Mouse (Mus musculus): ENCODE measurements around the gene Ccdc92b.
A peak's percentile ranks its signal among the peaks of the same experiment; 100 is the strongest.
"Not testable (repeated sequence)": the region's sequence is repeated elsewhere in the genome, so short reads cannot be mapped to it uniquely, and the experiment has no call there.

The Ccdc92b gene

DNA sequence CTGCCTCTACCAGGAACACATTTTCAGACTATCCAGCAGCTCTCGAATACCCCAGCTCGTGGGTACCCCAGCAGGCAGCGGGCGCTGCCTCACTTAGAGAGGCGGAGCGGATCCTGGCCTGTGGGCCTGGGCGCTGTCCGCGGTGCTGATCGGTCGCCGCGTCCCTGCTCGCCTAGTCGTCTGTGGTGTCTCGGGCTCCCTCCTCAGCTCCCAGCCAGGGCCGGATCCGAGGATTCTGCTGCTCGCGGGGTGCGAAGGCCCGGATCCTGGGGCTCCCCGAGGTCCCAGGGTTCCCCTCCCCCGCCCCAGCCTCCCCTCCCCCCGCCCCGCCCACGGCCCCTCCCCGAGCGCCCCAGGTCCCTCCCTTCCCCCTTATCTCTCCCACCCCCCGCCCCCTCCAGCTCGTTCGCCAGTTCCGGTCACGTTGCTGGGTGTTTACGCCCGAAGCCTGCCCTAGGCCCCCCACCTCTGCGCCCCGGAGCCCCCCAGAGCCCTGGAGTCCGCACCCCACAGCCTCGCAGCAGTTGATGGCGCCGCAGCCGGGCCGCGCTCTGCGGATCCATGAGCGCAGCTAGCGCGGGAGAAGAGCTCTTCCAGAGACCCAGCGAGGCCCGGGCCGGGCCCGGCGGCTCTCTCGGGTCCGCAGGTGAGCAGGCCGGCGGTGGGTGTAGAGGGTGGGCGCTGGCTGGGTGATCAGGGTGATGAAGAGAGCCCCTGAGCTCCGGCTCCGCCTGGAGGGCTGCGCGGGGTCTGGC is at the start of gene Ccdc92b:
Gene Ccdc92b (plus strand): TSS at position 405 of the 755 bp plus-strand sequence.
- peak; percentile 63 for DNase-seq (ENCODE audit: low read depth, low spot score)

DNA sequence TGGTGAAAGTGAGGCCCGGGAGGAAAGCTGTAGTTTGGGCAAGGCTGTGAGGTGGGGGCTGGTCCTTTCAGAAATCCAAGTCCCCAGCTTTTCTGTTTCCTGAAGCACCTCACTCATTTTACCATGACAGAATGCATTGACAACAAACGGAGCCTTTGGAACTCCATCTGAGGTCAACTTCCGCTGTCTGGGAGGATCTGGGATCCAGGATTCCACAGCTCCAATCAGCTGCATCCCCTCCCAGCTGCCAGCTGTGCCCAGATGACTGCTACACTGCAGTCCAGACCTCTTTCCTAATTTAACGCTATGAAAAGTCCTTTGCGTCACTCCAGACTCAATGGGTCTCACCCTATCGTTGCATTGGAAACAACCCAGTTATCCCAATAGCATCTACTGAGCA is 49.7 kb upstream of the Ccdc92b start:
- DNase-seq (ENCODE audit: low read depth, low spot score): no peak

DNA sequence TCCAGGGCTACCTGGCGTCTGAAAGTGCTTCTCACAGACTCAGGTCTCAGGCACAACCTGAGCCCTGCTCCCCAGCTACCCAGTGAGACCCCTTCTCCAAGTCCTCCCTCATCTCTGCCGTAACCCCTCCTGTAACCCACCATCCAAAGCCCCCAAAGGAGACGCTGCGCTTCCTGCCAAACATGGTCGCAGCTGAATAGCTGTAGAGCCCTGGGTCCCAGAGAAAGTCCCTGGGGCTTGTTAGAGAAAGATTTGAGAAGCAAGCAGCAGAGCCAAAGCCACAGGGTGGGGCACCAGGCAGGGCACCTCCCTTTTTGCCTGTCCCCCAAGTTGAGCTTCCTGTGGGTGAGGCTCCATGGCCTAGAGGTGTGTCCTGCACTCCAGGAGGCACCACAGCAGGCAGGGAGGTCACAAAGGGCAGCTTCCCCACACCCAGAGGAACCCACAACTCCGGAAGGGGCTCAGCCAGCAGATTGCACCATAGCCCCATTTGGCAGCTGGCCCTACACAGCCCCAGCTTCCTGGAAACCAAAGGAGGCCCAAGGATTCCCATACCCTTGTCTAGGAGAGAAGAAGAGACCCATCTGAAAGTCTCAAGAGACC is 46.8 kb upstream of the Ccdc92b start:
- peak; percentile 53 for DNase-seq (ENCODE audit: low read depth, low spot score)

DNA sequence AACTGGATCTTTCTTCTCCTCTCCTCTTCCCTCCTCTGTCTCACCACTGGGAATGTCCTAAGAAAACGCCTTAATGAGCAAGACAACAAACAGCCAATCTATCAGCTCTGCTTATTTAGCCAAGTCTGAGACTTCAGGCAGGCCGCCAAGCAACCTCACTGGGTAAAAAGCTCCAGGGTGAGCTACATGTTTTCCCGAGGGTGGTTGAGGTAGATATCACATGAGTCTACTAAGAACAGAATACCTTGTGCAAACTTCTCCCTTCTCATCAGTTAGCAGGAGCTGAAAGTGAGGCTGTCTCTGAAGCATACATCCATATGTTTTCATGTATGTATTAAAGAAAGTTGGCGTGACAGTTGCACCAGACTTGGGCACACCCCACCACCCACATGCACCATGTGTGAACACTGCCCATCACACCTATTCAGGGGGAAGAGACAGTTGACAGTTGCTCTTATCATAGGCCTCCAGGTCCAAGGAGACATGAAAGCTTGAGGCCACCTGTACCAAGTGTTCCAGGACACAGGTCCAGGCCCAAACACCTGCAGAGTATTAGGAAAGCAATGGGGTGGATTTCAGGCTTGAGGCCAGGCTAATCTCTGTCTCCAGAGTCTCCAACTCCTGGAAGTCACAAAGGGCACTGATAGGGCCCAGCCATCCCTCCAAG is 44.5 kb upstream of the Ccdc92b start:
- no peak for DNase-seq (ENCODE audit: low read depth, low spot score)

DNA sequence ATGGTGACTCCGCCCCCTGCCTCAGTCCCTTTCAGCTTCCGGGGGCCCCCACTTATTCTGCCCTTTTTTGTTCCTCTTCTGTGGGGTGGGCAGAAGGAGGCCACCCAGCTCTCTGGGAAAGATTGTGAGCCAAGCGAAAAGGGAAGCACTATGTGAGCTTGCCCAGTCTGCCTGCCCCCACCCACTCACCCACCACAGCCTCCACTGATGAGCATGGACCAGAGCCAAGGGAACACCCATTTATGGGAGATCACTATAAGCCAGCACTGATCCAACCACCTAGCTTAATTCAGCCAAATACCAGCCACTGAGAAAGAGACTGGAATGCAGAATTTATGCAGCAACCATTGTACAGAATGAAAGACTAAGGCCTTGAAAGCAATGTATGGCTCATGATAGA is 43.5 kb upstream of the Ccdc92b start:
- no peak for DNase-seq (ENCODE audit: low read depth, low spot score)

DNA sequence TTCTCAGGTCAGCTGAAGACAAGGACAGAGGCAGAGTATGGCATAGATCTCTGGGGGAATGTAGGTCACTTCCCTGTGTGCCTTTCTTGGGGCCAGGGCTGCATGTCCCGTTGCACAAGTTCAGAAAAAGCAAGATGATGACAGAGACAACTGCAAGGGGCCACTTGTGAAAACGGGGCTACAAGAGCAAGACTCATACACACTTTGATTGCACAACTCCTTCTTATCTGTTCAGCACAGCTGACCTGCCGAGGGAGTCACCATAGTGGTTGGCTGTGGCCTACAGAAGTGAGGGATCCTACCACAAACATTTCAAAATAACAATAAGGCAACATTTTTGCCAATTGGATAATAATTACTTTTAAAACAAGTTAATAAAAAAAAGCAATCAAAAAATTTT is 42.3 kb upstream of the Ccdc92b start:
- DNase-seq (ENCODE audit: low read depth, low spot score): peak; percentile 62

DNA sequence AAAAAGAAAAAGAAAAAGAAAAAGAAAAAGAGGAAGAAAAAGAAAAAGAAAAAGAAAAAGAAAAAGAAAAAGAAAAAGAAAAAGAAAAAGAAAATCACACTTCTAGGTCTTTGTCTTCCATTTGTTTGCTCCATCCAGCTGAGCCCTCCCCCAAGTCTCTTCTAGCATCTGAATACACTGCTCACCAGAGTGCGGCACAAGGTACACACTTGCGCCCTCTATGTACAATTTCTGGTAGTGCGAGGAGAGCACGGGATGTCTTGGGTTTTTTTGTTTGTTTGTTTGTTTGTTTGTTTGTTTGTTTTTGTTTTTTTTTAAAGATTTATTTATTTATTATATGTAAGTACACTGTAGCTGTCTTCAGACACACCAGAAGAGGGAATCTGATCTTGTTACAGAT is 38.1 kb upstream of the Ccdc92b start:
- not testable (repeated sequence) for DNase-seq (ENCODE audit: low read depth, low spot score)

DNA sequence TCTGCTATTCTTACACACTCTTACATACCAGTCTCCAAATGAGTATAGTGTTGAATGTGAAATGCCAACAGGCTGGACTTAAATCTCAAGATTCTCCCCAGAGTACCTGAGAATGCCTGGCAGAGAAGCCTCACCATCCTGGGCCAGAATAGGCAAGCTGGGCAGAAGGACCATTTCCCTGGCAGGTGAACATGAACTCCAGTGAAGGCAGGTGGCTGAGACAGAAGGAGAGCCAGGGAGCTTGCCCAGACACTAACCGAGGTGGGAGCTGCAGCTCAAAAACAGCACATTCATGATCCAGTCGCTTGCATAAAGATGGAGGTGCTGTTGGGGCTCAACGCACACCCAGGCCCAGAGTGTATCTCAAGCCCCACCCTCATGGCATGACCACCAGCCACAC is 36.9 kb upstream of the Ccdc92b start:
- no peak for DNase-seq (ENCODE audit: low read depth, low spot score)

DNA sequence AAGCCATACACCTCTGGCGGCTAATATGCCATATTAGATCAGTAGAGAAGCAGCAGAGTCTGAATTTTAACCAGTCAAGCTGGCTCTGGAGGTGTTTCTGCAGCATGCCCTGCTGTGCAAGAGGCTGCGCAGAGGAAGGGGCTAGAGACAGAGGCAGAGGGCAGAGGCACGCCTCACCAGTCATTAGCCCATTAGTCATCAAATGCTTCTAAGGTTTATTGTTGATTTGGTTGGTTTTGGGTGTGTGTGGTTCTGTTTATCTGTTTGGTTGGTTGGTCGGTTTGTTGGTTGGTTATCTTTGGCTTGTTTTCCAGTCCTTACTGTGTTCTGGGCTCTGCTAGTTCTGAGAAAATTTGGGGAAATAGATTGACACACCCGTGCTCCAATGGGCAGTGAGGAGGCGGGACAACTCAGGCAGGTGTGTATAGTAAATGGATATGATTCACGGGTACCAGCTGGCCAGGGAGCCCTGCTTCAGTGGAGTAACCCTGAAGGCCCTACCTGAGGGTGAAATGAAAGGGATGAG is 35.5 kb upstream of the Ccdc92b start:
- DNase-seq (ENCODE audit: low read depth, low spot score): no peak

DNA sequence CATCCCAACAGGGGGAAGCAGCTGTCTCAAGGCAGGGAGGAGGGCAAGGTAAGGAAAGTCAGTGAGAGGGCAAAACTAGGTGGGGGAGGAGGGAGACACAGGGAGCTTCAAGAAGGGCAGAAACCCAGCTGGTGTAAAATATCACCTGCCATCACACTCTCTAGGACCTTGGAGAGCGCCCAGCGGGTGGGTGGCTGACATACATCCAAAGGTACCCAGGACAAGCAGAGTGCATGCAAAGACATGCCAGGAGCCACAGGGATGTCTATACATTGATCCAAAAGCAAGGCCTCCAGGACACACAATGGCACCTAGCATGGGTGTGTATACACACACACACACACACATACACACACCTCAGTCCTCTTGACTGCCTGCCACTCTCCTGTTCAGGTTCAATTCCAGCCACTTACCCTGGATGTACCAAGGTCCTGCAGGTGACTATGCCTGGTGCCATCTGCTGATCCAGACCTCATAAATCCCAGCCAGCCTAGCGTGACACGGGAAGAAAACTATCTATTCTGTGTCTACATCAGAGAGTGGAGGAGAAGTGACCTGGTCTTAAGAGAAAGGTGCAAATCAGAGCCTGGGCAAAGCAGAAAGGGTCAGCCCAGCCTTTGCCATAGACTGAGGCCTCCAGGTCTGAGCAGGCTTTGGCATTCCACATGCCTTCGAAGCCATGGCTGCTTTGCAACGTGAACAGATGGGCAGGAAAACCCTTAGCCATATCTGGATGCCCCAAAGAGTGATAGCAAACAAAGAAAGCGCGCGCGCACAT is 34.3 kb upstream of the Ccdc92b start:
- DNase-seq (ENCODE audit: low read depth, low spot score): no peak

DNA sequence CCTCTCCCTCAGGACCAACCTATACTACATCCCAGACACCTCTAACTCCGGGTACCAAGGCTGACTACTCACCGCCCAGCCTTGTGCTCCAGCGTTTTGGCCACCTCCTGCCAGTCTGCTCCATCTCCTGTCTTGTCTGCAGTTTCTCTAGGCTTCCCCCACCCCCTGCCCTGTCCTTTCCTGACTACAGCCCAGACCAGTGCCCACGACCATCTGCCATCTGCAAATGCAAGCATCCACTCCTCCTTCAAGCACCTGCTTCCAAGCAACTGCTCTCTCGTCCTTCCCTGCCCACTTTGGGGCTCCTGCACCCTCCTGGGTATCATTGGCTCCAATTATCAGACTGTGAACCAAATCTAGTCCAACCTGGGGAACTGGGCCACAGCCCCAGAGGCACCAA is 33.0 kb upstream of the Ccdc92b start:
- DNase-seq (ENCODE audit: low read depth, low spot score): no peak

DNA sequence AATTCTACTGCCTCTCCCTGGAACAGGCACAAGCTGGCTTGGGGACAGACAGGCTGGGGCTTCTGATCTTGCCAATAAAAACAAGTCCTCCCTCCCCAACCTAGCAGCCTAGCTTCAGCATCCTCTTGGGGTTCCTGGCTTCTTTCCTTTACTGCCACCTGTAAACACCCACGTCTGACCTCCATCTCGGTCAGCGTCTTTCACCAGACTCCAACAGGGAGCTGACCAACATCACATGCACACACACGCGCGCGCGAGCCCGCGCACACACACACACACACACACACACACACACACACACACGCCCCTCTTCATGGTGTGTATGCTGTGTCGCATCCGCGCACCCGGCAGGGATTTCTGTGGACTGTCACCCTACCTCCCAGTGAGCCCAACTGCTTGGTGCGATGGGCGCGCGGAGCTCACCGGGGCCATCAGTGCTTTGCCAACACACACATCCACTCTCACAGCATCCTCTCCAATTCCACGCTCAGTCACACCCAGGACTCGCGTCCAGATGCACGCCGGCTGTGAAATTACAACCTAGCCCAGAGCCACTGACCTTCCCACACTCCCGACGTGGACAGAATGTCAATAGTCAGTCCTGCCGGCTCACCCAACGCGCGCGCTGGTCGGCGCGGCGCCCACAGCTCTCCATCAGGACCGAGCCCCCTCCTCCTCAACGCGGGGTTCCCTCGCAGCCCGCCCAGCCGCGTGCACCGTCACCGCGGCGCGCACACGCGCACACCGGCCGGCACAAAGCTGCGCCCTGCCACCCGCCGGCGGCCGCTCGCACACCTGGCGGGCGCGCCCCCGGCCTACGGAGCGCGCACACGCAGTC is 29.8 kb upstream of the Ccdc92b start:
- no peak for DNase-seq (ENCODE audit: low read depth, low spot score)

DNA sequence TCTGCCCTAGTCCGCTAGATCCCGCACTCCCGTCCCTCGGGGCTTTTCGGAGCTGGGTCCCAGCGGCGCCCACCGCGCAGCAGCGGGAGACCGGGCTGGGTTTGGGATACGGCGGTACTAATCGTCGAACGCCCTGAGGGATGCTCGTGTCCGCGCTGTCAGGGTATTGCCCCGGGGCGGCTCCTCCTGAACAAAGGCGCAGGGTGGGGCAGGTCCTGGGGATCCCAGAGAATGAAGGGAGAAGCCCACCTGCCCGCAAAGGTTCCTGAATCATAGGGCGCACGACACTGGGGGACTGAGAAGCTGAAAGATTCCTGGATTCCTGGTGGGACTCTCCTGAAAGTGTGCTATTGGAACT is 29.2 kb upstream of the Ccdc92b start:
- DNase-seq (ENCODE audit: low read depth, low spot score): no peak

DNA sequence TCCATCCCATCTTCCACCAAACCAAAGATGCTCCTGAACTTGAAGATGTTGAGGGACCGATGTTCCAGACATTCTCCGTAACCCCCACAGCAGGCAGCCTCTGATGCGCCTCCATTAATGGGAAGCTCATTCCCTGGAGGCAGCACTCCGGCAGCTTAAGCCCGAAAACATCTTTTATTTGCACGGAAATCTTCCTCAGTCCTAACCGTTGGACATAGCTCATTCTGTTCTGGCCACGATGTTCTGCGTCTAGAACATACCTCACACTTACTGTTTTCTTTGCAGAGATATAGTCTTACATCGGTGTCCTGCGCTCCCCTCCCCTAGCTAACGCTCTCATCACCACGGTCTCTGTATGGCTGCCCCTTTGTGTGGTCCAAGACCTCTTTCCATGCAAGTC is 28.7 kb upstream of the Ccdc92b start:
- no peak for DNase-seq (ENCODE audit: low read depth, low spot score)

DNA sequence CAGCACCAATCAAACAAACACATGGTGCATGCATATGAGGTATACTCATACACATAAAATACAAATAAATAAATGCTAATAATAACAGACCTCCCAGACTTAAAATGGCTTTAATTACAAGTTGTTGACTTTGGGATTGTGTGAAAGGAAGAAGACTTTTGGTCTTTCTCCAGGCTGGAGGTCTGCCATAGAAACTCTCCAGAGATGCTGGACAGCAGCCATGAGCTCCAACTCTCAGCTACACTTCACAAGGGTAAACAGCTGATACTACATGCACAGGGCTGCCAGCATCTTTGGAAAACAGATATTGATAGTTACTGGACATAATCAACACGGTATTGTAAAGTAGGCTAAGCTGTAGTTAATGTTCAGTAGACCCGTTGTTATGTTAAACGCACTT is 27.2 kb upstream of the Ccdc92b start:
- no peak for DNase-seq (ENCODE audit: low read depth, low spot score)

DNA sequence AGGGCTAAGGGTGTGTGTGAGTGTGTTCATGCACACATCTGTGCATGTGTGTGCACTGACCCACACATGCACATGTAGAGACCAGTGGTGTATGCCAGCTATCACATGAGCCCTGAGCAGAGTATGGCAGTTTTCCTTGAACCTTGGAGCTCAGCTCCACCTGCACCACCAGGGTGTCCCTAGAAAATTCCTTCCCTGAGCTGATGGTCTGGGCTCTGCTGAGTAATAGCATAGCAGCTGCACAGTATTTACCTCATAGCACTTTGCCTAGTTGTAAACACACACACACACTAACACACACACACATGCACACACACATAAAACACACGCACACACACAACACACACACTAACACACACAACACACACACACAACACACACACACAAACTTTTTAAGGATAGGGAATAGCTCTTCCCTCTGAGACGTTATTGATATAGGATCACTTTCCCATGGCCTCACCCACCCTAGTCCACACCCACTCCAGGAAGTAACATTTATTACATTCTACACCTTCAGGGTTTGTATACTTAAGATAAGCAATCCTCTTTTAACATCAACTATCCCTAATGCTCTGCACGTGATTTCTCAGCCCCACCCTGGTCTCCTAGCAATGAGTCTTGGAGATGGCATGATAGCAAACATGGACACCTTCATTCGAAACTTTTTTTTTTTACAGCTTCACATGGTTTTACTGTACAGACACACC is 22.0 kb upstream of the Ccdc92b start:
- no peak for DNase-seq (ENCODE audit: low read depth, low spot score)

DNA sequence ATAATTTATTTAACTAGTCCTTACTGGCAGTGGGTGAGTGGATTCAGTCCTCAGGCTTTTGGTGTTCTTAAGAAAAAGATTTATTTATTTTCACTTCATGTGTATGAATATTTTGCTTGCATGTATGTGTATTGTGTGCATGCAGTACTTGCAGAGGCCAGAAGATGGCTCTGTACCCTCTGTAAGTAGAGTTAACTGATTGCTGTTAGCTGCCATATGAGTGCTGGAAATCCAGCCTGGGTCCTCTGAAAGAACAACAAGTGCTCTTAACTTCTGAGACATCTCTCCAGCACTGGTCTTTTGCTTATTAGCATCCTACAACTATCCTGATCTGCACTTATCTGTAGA is 21.4 kb upstream of the Ccdc92b start:
- no peak for DNase-seq (ENCODE audit: low read depth, low spot score)

DNA sequence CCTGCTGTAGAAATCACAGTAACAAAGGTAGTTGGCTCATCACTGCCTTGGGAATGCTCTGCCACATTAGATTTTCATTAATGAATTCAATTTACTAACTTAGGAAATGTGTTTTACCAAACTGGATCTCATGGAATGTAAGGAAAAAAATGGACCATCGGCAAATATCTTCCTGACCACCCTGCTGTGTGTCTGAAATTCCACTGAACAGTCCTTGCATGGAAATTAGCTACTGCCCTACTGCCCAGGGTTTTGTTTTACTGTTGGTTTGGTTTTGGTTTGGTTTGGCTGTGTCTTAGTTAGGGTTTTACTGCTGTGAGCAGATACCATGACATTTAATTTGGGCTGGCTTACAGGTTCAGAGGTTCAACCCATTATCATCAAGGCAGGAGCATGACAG is 17.1 kb upstream of the Ccdc92b start:
- no peak for DNase-seq (ENCODE audit: low read depth, low spot score)

DNA sequence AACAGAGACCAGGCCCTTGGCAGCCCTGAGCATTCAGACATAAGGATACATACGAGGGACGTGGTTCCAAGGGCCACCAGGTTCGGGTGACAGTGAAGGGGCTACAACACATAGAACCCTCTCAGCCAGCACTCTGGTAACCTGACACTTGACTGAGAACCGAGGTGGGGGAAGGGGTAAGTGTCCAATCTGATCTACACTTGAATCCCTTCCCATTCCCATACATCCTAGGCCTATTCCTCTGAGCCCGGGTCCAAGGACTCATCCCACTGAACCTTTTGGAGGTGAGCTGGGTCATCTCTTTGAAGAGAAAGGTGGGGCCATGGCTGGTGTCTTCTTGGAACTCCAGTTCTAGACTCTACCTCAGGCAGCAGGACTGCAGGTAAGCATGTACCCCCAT is 9.3 kb upstream of the Ccdc92b start:
- DNase-seq (ENCODE audit: low read depth, low spot score): no peak

DNA sequence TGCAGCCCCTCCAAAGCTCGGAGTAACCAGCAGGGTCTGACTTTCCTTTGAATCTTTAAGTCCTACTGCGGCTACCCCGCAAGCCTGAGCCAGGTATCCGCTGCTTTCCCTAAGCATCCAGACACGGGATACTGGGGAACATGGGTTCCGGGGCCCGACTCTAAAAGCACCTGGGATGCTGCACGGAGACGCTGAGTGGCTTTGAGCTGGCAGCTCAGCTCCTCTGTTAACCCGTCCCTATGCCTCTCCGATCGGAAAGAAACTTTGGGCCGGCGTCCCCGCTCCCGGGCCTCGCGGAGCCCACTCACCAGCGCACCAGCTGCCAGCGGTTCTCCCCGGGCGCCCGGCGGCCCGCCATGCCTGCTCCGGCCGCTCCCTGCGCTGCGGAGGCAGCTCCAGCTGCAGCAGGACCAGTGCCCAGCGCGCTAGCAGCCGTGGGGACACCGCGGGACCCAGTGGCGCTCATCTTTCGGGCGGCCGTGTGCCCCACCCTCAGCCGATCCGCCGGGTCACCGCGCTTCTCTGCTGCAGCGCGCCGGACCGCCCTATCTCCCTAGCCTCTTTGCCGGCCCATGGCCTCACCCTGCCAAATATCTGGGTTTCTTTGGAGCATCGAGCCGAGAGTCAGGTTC is 8.7 kb upstream of the Ccdc92b start, which contains the start of gene Rap1gap2:
Gene Rap1gap2 (minus strand): TSS at position 371 of the 632 bp plus-strand sequence.
- DNase-seq (ENCODE audit: low read depth, low spot score): no peak

Measured in c-Kit-negative CD71-positive TER-119-positive erythroid progenitor cells, embryonic 14.5 days (primary cell).